Mouse (Mus musculus) heart, adult 2 months (tissue): ENCODE data around the gene Arhgap25.

Experiments used
- CTCF ChIP-seq: fragments of 200-600 bp; IDR thresholded peaks from 2 replicates; pipeline ENCODE4 v1.8.1; 2022; ENCODE audit warnings: antibody characterized with exemption, mild to moderate bottlenecking, moderate library complexity
- EP300 ChIP-seq: fragments of 200-500 bp; IDR thresholded peaks from 2 replicates; pipeline ENCODE4 v1.6.1; 2011; ENCODE audit warnings: low read depth, low read length, control low read depth; ENCODE audit not compliant: insufficient read depth
- POLR2A ChIP-seq: fragments of 200-500 bp; IDR thresholded peaks from 2 replicates; pipeline ENCODE4 v1.6.1; 2011; ENCODE audit warnings: mild to moderate bottlenecking, low read depth, low read length, control low read depth; ENCODE audit not compliant: insufficient read depth

DNA sequence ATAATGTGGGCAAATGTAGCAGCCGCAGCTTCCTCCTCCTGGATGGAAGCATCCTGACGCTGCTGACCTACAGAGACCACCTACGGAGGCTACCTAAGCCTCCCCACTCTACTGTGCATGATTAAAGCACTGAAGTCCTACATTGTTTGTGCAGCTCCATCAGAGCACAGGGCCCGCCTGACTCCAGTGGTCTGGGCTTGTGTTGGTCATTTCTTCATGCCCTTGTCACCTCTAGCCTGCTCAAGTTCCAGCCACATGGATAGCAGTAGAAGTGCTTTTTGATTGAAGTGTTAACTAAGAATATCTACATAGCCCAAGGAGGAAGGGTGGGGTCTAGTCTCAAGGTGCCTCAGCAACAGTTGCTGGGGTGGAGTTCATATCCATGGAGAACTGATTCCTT lies 31.3 kb upstream of the Arhgap25 start:
- no peak for TF ChIP-seq CTCF
- no peak for TF ChIP-seq EP300
- TF ChIP-seq POLR2A = no peak
